Mouse (Mus musculus) spleen, adult 2 months (tissue): ENCODE results near the gene Pcdh9. TPM values are rescaled to one million over a fixed set of nuclear protein-coding genes. Genes with fewer than 3 reads are reported as not detected.

Experiments
- DNase-seq, 2 experiments: peaks; one replicate each; pipeline versions ENCODE4 v3.0.0 to v3.0.0-alpha.2; 2012 to 2021; ENCODE audit warnings: low spot score in 2 of 2, low read depth in 1 of 2
- H3K27ac ChIP-seq: fragments of 200-500 bp; 2 replicates; pipeline ENCODE4 v1.5.1; 2012; ENCODE audit warnings: low read length, inconsistent platforms; ENCODE audit not compliant: insufficient read depth
- H3K27me3 ChIP-seq: fragments of 200-500 bp; 2 replicates; pipeline ENCODE4 v1.6.1; 2012; ENCODE audit warnings: mild to moderate bottlenecking, moderate library complexity, low read length, inconsistent platforms; ENCODE audit not compliant: control insufficient read depth, insufficient read depth
- H3K36me3 ChIP-seq: fragments of 200-500 bp; 2 replicates; pipeline ENCODE4 v1.6.1; 2012; ENCODE audit warnings: mild to moderate bottlenecking, low read length, inconsistent platforms; ENCODE audit not compliant: control insufficient read depth, insufficient read depth
- H3K4me1 ChIP-seq: fragments of 200-500 bp; 2 replicates; pipeline ENCODE4 v1.6.1; 2011; ENCODE audit warnings: inconsistent platforms; ENCODE audit not compliant: control insufficient read depth, insufficient read depth, insufficient read length
- H3K4me3 ChIP-seq: fragments of 200-500 bp; 2 replicates; pipeline ENCODE4 v1.5.1; 2011; ENCODE audit warnings: mild to moderate bottlenecking, inconsistent platforms; ENCODE audit not compliant: insufficient read depth, insufficient read length; ENCODE audit errors: extremely low read depth
- CTCF ChIP-seq: fragments of 200-500 bp; IDR thresholded peaks from 2 replicates; pipeline ENCODE4 v1.5.1; 2011; ENCODE audit warnings: mild to moderate bottlenecking, inconsistent platforms; ENCODE audit not compliant: insufficient read depth, insufficient read length, insufficient replicate concordance; ENCODE audit errors: extremely low read depth
- POLR2A ChIP-seq: fragments of 200-500 bp; IDR thresholded peaks from 2 replicates; pipeline ENCODE4 v1.6.1; 2011; ENCODE audit warnings: low read depth, low read length, inconsistent platforms
- WGBS: fragments of 180-500 bp; shearing (Covaris S2); methylation state at CpG from one replicate; pipeline ENCODE4 v1.1.7; 2018; 5-methylcytosine and 5-hydroxymethylcytosine counted together
- polyA plus RNA-seq: library from polyadenylated mRNA; depleted of rRNA; stranded (reverse); fragments of >200 nt; gene quantifications from 2 replicates; pipeline ENCODE4 v1.2.3, GENCODE M21; 2012

Pcdh9 gene
- polyA plus RNA-seq, 1 experiment, result 0.41 TPM

- no peak for DNase-seq
- H3K27ac ChIP-seq, result no peak overlapping the region
- H3K4me3 ChIP-seq, result no peak overlapping the region
- no peaks in the 10 kb centered on the region for H3K4me1 ChIP-seq
- 78% methylated on average over 2 of the region's 2 CpGs for WGBS
- H3K36me3 ChIP-seq, result no peaks in the 10 kb centered on the region
- H3K27me3 ChIP-seq, result no peaks in the 10 kb centered on the region
- TF ChIP-seq CTCF (no peak), POLR2A (no peak)
Observed at GRCm38 (mm10) chr14:93168367-93168766, 722.1 kb downstream of the Pcdh9 start.

GRCm38 (mm10) chr14:93143414-93143813 lies 747.1 kb downstream of the Pcdh9 start:
- Histone ChIP-seq H3K36me3 (no peaks in the 10 kb centered on the region), H3K27me3 (no peaks in the 10 kb centered on the region), H3K27ac (no peak overlapping the region), H3K4me1 (no peaks in the 10 kb centered on the region), H3K4me3 (no peak overlapping the region)
- TF ChIP-seq POLR2A (no peak), CTCF (no peak)
- WGBS, result 88% methylated on average over 6 of the region's 6 CpGs
- DNase-seq, result no peak

DNA sequence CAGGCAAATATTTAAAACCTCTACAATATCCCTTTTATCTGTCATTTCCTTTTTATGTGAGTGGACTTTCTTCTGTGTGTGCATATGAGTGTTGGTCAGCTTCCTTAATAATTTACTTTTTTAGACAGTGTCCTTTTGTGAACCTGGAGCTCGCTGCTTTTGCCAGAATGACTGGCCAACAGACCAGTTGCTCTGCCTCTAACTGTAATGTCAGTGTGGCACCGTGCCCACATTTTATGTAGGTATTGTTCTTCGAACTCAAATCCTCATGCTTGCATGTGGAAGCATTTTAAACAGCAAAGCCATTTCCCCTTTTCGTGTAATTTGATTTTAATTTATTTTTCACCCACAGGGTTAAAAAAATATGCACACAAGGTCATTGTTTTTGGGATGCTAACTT lies 748.4 kb downstream of the Pcdh9 start:
- H3K4me1 ChIP-seq, result no peaks in the 10 kb centered on the region
- no peaks in the 10 kb centered on the region for H3K36me3 ChIP-seq
- 75% methylated on average over 4 of the region's 4 CpGs for WGBS
- H3K27ac ChIP-seq, result no peak overlapping the region
- TF ChIP-seq CTCF (no peak), POLR2A (no peak)
- no peaks in the 10 kb centered on the region for H3K27me3 ChIP-seq
- DNase-seq, result no peak
- H3K4me3 ChIP-seq, result no peak overlapping the region

DNA sequence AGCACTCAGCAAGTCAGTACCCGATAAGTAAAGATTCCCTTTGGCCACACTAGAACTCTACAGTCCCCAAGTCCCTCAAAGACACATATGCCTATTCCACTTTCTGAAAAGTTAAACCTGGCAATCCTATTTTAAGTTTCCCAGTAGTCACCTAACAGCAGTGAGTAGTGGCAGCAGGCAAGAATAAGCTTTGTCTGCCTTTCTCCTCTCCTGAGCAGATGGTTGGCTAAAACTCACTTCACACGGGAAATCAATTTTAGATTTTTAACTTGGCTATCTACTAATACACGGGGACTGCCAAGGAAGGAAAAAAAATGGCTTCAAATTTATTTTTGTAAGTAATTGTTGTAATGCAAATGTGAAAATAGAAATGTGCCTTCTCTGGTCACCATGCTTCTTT lies 763.5 kb downstream of the Pcdh9 start:
- H3K36me3 ChIP-seq, result no peaks in the 10 kb centered on the region

GRCm38 (mm10) chr14:93102755-93103154 lies 787.7 kb downstream of the Pcdh9 start:
- 74% methylated on average over 2 of the region's 2 CpGs for WGBS
- H3K27me3 ChIP-seq, result no peaks in the 10 kb centered on the region
- no peaks in the 10 kb centered on the region for H3K36me3 ChIP-seq
- no peaks in the 10 kb centered on the region for H3K4me1 ChIP-seq
- no peak overlapping the region for H3K4me3 ChIP-seq
- DNase-seq, result no peak
- H3K27ac ChIP-seq, result no peak overlapping the region
- TF ChIP-seq POLR2A, result no peak

More for the DNA sequence above, 763.5 kb downstream of the Pcdh9 start:
- no peak for DNase-seq
- Histone ChIP-seq H3K27me3 (no peaks in the 10 kb centered on the region), H3K27ac (no peak overlapping the region), H3K4me1 (no peaks in the 10 kb centered on the region), H3K4me3 (no peak overlapping the region)
- TF ChIP-seq CTCF (no peak), POLR2A (no peak)
- WGBS, result 79% methylated on average over 3 of the region's 3 CpGs

DNA sequence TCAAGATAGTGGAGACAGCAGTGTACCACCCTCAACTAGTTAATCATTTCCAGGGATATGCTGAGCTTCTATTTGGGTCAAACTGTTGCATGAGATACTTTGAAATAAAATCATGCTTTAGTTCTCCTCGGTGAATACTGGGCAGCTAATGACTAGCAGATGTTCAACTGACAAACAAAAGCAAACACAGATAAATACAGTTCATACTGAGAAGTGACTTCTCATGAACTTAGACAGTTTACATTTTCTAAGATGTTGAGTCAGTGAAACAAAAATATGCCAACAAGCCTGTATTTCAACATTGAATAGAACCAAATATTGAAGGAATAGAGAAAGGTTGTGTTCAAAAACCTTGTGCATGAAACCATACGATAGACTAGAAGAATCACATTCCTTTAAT lies 795.4 kb downstream of the Pcdh9 start:
- Histone ChIP-seq H3K4me1 (no peaks in the 10 kb centered on the region), H3K27me3 (no peaks in the 10 kb centered on the region), H3K4me3 (no peak overlapping the region), H3K27ac (no peak overlapping the region), H3K36me3 (no peaks in the 10 kb centered on the region)
- TF ChIP-seq POLR2A (no peak), CTCF (no peak)
- 84% methylated on average over 2 of the region's 2 CpGs for WGBS
- DNase-seq, result no peak

- Histone ChIP-seq H3K4me3 (no peak overlapping the region), H3K27ac (no peak overlapping the region), H3K36me3 (no peaks in the 10 kb centered on the region), H3K4me1 (no peaks in the 10 kb centered on the region), H3K27me3 (no peaks in the 10 kb centered on the region)
- no peak for TF ChIP-seq CTCF
- TF ChIP-seq POLR2A, result no peak
- DNase-seq, result no peak
- whole genome bisulfite sequencing, result 85% methylated on average over 4 of the region's 4 CpGs
Observed at GRCm38 (mm10) chr14:93092806-93093205, 797.7 kb downstream of the Pcdh9 start.
